Mouse (Mus musculus) liver, postnatal 0 days (tissue): Measurements from ENCODE around the gene Hoxa5. TPM values are rescaled to one million over a fixed set of nuclear protein-coding genes. Genes with fewer than 3 reads are reported as not detected.

Experiments used
- ATAC-seq: fragments of 200-750 bp; cut with Nextera tagmentation; 2 replicates; pipeline ENCODE4 v1.8.0; 2017; ENCODE audit warnings: mild to moderate bottlenecking, moderate library complexity
- DNase-seq: peaks from one replicate; pipeline ENCODE4 v3.0.0-alpha.2; 2016
- H3K27ac ChIP-seq: fragments of 300-500 bp; sonication (generic); 2 replicates; pipeline ENCODE4 v1.5.1; 2014; ENCODE audit warnings: antibody characterized with exemption, moderate library complexity, mild to moderate bottlenecking, low read depth
- H3K27me3 ChIP-seq: fragments of 300-500 bp; sonication (generic); 2 replicates; pipeline ENCODE4 v1.6.1; 2014; ENCODE audit warnings: low read length, control low read depth, mixed read lengths; ENCODE audit not compliant: insufficient read depth
- H3K36me3 ChIP-seq: fragments of 300-500 bp; sonication (generic); replicated peaks from 2 replicates; pipeline ENCODE4 v1.6.1; 2014; ENCODE audit warnings: mild to moderate bottlenecking, control low read depth, low read length, moderate library complexity, mixed read lengths; ENCODE audit not compliant: insufficient read depth
- H3K4me1 ChIP-seq: fragments of 300-500 bp; sonication (generic); 2 replicates; pipeline ENCODE4 v1.6.1; 2014; ENCODE audit warnings: antibody characterized with exemption, mild to moderate bottlenecking, control low read depth; ENCODE audit not compliant: insufficient read depth
- H3K4me2 ChIP-seq: fragments of 300-500 bp; sonication (generic); 2 replicates; pipeline ENCODE4 v1.6.1; 2014; ENCODE audit warnings: low read depth, mild to moderate bottlenecking, low read length, moderate library complexity, mixed read lengths
- H3K4me3 ChIP-seq: fragments of 300-500 bp; sonication (generic); 2 replicates; pipeline ENCODE4 v1.5.1; 2014; ENCODE audit warnings: low read depth, low read length
- H3K9ac ChIP-seq: fragments of 300-500 bp; sonication (generic); replicated peaks from 2 replicates; pipeline ENCODE4 v1.6.1; 2014; ENCODE audit warnings: mild to moderate bottlenecking, moderate library complexity
- H3K9me3 ChIP-seq: fragments of 300-500 bp; sonication (generic); 2 replicates; pipeline ENCODE4 v1.6.1; 2016; ENCODE audit warnings: mild to moderate bottlenecking, control low read depth, low read length, mixed read lengths
- CTCF ChIP-seq: sonication (generic); IDR thresholded peaks from 2 replicates; pipeline ENCODE4 v1.5.1; 2016; ENCODE audit warnings: antibody characterized with exemption, low read depth
- EP300 ChIP-seq: IDR thresholded peaks from 2 replicates; pipeline ENCODE4 v1.6.1; 2016; ENCODE audit warnings: antibody characterized with exemption, low read depth, mild to moderate bottlenecking
- WGBS: fragments of 180-500 bp; shearing (Covaris S2); extraction: QIAGEN DNeasy Blood & Tissue Kit; methylation state at CpG from one replicate; pipeline ENCODE4 v1.1.7; 2014; ENCODE audit not compliant: insufficient replicate concordance; 5-methylcytosine and 5-hydroxymethylcytosine counted together
- polyA plus RNA-seq: library from polyadenylated mRNA; unstranded; fragments of >200 nt; fragmentation: Nextera tagmentation; extraction: Ambion mirVana; gene quantifications from 2 replicates; pipeline ENCODE4 v1.2.1, GENCODE M21; 2015

Gene Hoxa5
- polyA plus RNA-seq, 1 experiment from 2014 or later = 0.58 TPM

DNA sequence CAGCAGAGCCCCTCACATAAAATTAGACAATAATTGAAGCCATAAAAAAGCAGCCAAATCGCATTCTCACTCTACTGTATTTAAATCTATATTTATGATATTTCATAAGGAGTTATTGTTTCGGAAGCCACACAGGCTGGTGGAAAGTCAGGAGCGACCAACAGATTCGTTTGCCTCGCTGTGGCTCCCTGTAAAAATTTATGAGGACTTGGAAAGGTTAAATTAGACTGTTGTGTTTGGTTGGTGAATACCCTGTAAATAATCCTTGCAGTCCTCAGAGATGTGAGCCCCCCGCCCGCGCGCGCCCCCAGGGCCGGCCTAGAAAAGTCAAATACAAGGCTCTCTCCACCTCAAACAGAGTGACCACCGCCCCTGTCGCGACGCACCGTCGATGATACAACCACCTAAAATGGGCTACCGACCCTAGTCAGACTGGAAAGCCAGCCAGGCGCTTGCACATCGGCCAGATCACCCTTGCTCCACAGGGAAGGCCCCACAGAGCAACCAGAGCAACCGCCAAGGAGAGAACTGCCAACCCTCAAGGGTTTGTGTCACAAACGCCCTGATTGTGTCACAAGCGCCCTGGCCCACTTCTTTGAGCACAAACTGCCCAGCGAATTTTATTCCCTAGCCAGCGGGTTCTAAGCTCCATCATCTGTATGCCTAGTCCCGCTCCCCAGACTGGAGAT lies 22.3 kb upstream of the Hoxa5 start:
- Histone ChIP-seq H3K4me2 (peak overlapping the region; percentile 38), H3K4me1 (0 out of 2 replicates have a peak, but pooled peaks cover 4% of the 10 kb centered on the region), H3K4me3 (peak overlapping the region; percentile 13; the same call in 1 of the 2 replicates), H3K27ac (no peak overlapping the region), H3K36me3 (no peaks in the 10 kb centered on the region), H3K9ac (no peak overlapping the region), H3K27me3 (peaks cover 97% of the 10 kb centered on the region), H3K9me3 (no peaks in the 10 kb centered on the region)
- TF ChIP-seq CTCF = no peak
- TF ChIP-seq EP300 = no peak
- ATAC-seq = no peak
- DNase-seq = no peak
- 11% methylated on average over 26 of the region's 26 CpGs for WGBS

DNA sequence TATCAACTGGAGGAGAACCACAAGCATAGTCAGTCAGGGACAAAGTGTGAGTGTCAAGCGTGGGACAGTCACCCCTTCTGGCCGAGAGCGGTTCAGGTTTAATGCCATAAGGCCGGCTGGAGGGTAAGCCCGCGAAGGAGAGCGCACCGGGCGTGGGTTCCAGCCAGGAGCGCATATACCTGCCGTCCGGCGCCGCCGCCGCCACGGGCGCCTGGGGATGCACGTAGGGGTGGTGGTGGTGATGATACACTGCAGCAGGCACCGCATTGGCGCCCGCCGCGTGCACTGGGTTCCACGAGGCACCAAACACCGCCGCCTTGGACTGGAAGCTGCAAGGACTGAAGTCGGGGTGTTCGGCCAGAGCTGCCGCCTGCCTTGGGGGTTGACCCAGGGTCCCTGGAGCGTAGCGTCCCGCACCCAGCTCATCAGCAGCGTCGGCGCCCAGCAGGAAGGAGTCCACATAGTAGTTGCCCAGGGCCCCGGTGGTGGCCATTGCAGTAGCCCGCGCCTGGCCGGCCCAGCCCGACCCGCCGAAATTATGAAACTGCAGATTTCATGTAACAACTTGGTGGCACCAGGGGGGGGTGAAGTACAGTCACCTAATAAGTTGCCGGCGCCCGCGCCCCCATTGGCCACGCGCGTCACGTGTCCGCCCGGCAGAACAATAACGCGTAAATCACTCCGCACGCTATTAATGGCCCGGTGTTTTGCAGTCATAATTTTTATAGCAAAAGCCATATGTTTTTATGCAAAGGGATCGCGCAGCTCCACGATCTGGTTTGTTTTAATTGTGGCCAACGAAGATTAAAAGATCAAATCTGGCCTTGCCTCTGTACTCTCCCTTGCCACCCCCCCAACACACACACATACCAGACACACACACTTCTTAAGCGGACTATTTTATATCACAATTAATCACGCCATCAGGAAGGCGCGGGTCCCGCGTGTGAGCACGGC lies 21.5 kb upstream of the Hoxa5 start:
- H3K4me3 ChIP-seq = peak overlapping the region; percentile 13; the same call in 1 of the 2 replicates
- peak overlapping the region; percentile 38 for H3K4me2 ChIP-seq
- H3K36me3 ChIP-seq = no peaks in the 10 kb centered on the region
- no peak for DNase-seq
- WGBS = 2% methylated on average over 68 of the region's 69 CpGs
- TF ChIP-seq CTCF (no peak), EP300 (no peak)
- H3K27ac ChIP-seq = no peak overlapping the region
- peaks cover 9% of the 10 kb centered on the region for H3K4me1 ChIP-seq
- H3K27me3 ChIP-seq = peaks cover 99% of the 10 kb centered on the region
- H3K9ac ChIP-seq = no peak overlapping the region
- H3K9me3 ChIP-seq = no peaks in the 10 kb centered on the region
- no peak for ATAC-seq

DNA sequence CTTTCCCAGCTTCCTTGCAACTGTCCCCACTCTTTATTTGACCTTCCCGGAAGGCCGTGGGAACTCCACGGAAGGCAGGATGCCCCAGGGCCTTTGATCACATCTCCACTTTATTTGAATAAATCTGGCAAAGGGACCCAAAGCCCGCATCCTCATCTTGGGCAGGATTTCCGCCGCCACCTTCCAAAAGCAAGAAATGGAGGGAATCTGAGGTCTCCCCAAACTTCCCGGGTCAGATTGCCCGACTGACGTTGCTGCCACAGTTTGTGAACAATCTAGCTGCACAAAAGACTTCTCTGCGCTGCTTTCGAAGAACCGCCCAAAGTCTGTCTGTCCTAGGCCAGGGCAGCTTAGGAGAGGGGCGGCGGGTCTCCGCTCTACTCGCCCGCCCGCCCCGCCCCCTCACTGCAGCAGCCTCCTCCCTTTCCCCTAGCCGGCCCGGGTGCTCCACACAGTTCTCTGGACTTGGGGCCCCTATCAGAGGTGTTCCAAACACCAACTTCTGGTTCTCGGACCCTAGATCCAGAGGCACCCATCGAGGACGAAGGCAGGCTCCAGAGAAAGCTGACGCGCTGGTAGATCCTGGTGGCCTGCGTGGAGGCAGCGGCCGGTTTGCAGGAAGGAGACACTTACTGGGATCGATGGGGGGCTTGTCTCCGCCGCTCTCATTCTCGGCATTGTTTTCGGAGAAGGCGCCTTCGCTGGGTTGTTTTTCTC lies 20.7 kb upstream of the Hoxa5 start:
- 3% methylated on average over 36 of the region's 36 CpGs for WGBS
- no peaks in the 10 kb centered on the region for H3K36me3 ChIP-seq
- no peak overlapping the region for H3K9ac ChIP-seq
- peak overlapping the region; percentile 38; the same call in 1 of the 2 replicates for H3K4me2 ChIP-seq
- no peak overlapping the region for H3K27ac ChIP-seq
- peaks cover 9% of the 10 kb centered on the region for H3K4me1 ChIP-seq
- no peaks in the 10 kb centered on the region for H3K9me3 ChIP-seq
- TF ChIP-seq EP300 (no peak), CTCF (no peak)
- no peak for DNase-seq
- no peak overlapping the region for H3K4me3 ChIP-seq
- H3K27me3 ChIP-seq = peaks cover 99% of the 10 kb centered on the region
- no peak for ATAC-seq

DNA sequence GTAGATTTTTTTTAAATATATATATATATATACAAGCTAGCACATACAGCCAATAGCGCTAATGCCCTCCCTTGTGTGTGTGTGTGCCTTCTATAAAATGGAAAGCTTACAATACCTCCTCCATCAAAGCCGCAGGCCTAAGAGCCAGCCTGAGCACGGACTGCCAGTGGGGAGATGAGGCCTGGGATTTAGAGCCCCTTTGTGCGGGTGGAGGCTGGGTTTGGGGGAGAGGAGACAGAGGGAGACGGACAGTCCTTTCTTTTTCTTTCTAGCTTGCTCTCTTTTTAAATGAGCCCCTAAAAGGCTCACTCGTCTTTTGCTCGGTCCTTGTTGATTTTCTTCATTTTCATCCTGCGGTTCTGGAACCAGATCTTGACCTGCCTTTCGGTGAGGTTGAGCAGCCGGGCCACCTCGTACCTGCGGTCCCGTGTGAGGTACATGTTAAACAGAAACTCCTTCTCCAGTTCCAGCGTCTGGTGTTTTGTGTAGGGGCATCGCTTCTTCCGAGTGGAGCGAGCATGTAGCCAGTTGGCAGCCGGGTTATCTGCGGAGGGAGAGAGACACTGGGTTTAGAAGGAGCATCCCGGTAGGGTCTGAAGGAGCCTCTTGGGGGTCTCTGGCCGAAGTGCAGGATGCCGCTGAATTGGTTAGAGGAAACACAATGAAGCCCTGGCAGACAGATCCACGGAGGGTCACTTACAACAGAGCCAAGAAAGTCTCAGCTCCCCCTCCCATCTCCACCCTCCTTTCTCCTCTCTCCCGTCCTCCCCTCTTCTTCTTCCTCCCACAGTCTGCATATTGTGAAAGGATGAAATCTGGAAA lies 19.8 kb upstream of the Hoxa5 start:
- Histone ChIP-seq H3K9ac (no peak overlapping the region), H3K4me3 (0 out of 2 replicates have a peak overlapping the region, but pooled peaks have one; percentile 3), H3K9me3 (no peaks in the 10 kb centered on the region), H3K27ac (no peak overlapping the region), H3K27me3 (peaks cover 99% of the 10 kb centered on the region), H3K4me2 (no peak overlapping the region), H3K36me3 (no peaks in the 10 kb centered on the region), H3K4me1 (peaks cover 9% of the 10 kb centered on the region)
- 7% methylated on average over 24 of the region's 24 CpGs for WGBS
- DNase-seq = no peak
- ATAC-seq = no peak
- no peak for TF ChIP-seq EP300
- TF ChIP-seq CTCF = no peak

DNA sequence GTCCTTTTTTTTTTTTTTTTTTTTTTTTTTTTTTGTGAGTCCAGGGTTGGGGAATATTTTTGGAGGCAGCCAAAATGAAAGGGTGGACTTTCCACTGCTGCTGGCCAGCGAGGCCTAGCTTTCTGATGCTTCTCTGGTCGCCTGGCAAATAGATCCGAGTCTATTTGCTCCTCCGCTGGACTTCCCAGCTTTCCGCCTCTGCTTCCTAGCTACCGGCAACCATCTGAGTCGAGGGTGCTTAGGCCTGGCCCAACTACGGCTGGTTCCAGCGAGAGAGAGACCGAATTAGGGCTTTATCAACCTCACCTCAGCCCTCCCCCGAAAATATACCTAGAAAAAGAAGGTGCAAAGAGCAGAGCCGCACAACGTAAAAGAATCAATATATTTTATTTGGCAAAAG lies 18.3 kb upstream of the Hoxa5 start:
- ATAC-seq (no peak), DNase-seq (no peak)
- Histone ChIP-seq H3K9ac (no peak overlapping the region), H3K4me1 (peaks cover 9% of the 10 kb centered on the region), H3K4me2 (no peak overlapping the region), H3K36me3 (no peaks in the 10 kb centered on the region), H3K9me3 (no peaks in the 10 kb centered on the region), H3K27ac (no peak overlapping the region), H3K27me3 (peaks cover 100% of the 10 kb centered on the region), H3K4me3 (no peak overlapping the region)
- WGBS = 24% methylated on average over 13 of the region's 13 CpGs
- no peak for TF ChIP-seq CTCF
- no peak for TF ChIP-seq EP300
